In the genomic region with DNA sequence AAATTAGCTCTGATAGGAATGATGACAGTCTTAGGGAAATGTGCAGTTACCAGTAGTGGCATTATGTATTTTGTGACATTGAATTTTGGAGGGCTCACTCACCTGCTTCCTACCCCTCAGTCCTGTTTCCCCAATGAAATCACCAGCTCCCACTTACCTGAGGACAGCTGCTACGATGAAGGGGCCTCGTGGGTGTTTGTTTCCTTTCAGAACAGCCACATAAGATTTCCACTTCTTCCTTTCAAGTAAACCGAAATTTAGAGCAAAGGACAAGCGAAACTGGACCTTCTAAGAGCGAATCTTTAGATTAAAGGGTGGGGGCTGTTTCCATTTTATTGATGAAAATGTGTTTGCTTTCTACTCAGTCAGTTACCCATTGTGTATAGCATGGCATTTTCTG, we compare ENCODE assay signal across 1 mouse cellular context.
A peak's percentile ranks its signal among the peaks of the same experiment; 100 is the strongest.
TF ChIP-seq lines count a peak whose summit lies in the region.

No protein-coding gene starts in this region.

TF ChIP-seq in CH12.LX, 34 proteins besides CTCF, POLR2A, EP300 and RAD21 (continued from another document):
- TF ChIP-seq MAFK (IDR thresholded peaks at IDR 0.05; ENCODE audit: insufficient replicate concordance, low read length) (no peak), E2F4 (IDR thresholded peaks at IDR 0.05; ENCODE audit: insufficient replicate concordance, low read depth, low read length) (no peak), JUN (IDR thresholded peaks at IDR 0.05; ENCODE audit: insufficient read depth, low read depth, low read length) (peak; percentile 25; the same call in 1 of the 2 replicates), HCFC1 (IDR thresholded peaks at IDR 0.05; ENCODE audit: low read depth, low read length) (no peak), TCF12 (IDR thresholded peaks at IDR 0.05; ENCODE audit: low read depth, low read length) (peak; percentile 58; the same call in 1 of the 2 replicates), MAX (IDR thresholded peaks at IDR 0.05; ENCODE audit: low read length) (peak; percentile 53; the same call in 1 of the 2 replicates), NELFE (IDR thresholded peaks at IDR 0.05; ENCODE audit: low read depth, low read length) (no peak), ZC3H11A (IDR thresholded peaks at IDR 0.05; ENCODE audit: low read depth, low read length) (no peak), MYC (IDR thresholded peaks at IDR 0.05; ENCODE audit: low read depth, low read length) (peak; percentile 59; the same call in 1 of the 2 replicates), MAZ (IDR thresholded peaks at IDR 0.05; ENCODE audit: low read depth, low read length) (peak; percentile 87), KAT2A (IDR thresholded peaks at IDR 0.05; ENCODE audit: insufficient replicate concordance, low read length) (no peak), MXI1 (IDR thresholded peaks at IDR 0.05; ENCODE audit: low read depth, low read length) (no peak), CHD2 (IDR thresholded peaks at IDR 0.05; ENCODE audit: low read length) (peak; percentile 22; the same call in 1 of the 2 replicates), ZMIZ1 (IDR thresholded peaks at IDR 0.05; ENCODE audit: low read depth, low read length) (no peak), TBP (conservative IDR thresholded peaks at IDR 0.05; ENCODE audit: low read depth, low read length) (no peak), USF2 (conservative IDR thresholded peaks at IDR 0.05; ENCODE audit: low read depth, low read length) (no peak), JUND (conservative IDR thresholded peaks at IDR 0.05; ENCODE audit: low read depth, low read length) (no peak), NRF1 (IDR thresholded peaks at IDR 0.05; ENCODE audit: low read depth, low read length) (no peak), GABPA (IDR thresholded peaks at IDR 0.05; ENCODE audit: insufficient replicate concordance, low read depth, low read length) (no peak), RCOR1 (conservative IDR thresholded peaks at IDR 0.05; ENCODE audit: low read depth, low read length) (0 out of 2 replicates have a peak, but pooled peaks have one; percentile 26)
